Mouse (Mus musculus) hindlimb bud, embryonic 11.5 days (tissue): ENCODE measurements around the gene Tenm2.

ENCODE experiments used
- DNase-seq: peaks from one replicate; pipeline ENCODE4 v3.0.0-alpha.2; 2012; ENCODE audit warnings: low read depth, low spot score; ENCODE audit errors: extremely low spot score

Gene Tenm2

GRCm38 (mm10) chr11:35976482-35976881 is 1259.3 kb downstream of the Tenm2 start:
- no peak for DNase-seq

GRCm38 (mm10) chr11:35974632-35975450 is 1260.9 kb downstream of the Tenm2 start:
- DNase-seq, result no peak

DNA sequence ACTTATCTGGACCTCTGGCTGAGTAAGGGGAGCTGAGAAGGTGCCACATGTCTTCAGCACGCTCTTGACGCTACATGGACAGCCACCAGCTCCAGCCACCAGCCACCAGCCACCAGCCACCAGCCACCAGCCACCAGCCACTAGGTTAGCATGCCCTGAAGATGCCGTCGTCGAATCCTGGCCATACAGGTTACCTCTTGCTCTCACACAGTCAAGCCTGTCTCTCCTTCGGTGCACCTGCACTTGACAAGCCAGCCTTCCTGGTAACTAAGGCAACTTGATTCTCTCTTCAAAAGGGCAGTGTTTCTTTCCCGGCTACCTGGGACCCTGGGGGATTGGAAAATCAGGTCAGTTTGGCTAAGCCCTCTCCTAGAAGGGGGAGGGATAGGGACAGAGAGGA is 1262.6 kb downstream of the Tenm2 start:
- no peak for DNase-seq

GRCm38 (mm10) chr11:35972270-35972931 is 1263.4 kb downstream of the Tenm2 start:
- no peak for DNase-seq

- DNase-seq, result no peak
These were observed 1264.7 kb downstream of the Tenm2 start for GRCm38 (mm10) chr11:35970806-35971705.

DNA sequence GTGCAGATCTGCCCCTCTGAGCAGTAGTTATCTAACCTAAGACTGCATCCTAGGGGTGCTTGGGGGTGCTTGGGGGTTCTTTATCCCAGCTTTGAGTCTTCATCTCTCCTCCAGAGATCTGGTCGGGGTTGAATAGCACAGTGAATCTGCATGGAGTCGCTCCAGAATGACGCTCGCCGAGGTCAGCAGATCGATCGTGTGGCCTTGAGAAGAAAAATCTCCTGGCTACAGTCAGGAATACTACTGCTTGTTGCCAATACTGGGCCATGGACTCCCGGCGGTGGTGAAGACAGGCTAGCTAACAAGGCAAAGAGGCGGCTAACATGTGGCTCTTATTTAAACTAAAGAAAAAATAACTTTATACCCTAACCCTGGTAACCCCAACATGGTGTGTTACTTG is 1267.5 kb downstream of the Tenm2 start:
- no peak for DNase-seq

GRCm38 (mm10) chr11:35963981-35964549 is 1271.7 kb downstream of the Tenm2 start:
- DNase-seq, result no peak

DNA sequence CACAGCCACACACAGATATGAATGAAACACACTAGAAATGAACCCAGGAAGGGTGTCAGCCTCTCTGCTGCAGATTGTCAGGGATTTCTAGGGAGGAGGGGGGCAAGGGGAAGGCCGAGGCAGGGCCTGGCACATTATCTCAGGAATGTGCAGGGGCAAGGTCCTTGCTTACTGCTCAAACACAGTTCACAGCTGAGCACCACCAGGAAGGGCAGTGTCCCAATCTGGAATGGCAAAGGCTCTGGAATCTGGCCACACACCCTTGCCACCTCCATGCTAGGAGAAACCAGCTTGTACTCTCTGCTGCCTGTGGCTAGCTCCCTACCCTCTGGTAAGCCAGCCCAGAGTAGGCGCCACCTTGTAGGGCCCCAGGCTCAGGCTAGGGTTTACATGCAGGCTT is 1272.2 kb downstream of the Tenm2 start:
- DNase-seq, result no peak

DNA sequence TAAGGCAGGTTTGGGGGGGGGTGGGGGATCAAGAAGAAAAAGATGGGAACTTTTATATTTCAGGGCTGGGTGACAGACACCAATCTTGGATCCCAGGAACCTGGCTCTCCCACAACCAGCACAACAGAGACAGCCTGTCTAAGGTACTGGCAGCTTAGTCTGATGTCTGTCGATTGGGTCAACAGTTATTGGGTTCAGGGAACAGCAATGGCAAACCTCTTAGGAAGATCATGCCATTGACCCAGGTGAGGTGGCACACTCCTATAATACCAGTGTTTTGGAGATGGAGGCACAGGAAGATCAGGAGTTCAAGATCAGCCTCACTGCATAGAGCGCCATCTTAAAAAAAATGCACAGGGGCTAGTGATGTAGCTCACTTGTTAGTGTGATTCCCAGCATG is 1273.3 kb downstream of the Tenm2 start:
- no peak for DNase-seq

GRCm38 (mm10) chr11:35959270-35959669 is 1276.5 kb downstream of the Tenm2 start:
- no peak for DNase-seq
